Mouse (Mus musculus): ENCODE data around the gene Krt7.

Krt7 gene

DNA sequence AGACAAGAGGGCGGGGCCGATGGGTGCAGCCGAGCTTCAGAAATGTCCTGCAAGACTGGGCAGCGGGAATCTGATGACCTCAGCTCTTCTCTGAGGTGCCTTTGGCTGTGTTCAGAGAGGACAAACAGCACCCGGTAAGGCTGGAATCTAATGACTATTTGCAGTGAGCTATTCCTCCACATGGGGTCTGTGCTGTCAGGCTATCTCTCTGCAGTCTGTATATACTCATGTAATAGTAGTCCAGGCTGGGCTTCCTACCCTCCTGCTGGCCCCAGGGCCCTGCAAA lies 34.1 kb upstream of the Krt7 start:
- DNase-seq (ENCODE audit: low spot score in 2 of 2): no peak

DNA sequence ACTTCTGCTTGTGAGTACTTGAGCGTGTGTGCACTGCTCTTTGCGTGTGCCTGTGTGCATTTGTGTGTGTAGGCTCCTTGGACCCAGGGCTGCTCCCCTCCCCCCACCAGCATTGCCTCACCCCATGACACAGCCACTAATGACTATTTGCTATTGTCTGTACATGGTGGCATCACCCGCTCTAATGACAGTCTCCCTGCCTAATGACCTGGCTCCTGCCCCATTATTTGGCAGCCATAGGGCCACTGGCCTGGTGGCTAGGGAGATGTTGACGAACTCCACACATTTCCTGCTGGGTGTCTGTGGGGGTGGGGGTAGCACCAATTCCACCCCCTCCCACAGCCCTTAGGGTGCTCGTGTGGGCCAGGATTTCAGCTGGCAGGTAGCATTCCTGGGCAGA lies 32.2 kb upstream of the Krt7 start:
- DNase-seq (ENCODE audit: low spot score in 2 of 2): no peak

DNA sequence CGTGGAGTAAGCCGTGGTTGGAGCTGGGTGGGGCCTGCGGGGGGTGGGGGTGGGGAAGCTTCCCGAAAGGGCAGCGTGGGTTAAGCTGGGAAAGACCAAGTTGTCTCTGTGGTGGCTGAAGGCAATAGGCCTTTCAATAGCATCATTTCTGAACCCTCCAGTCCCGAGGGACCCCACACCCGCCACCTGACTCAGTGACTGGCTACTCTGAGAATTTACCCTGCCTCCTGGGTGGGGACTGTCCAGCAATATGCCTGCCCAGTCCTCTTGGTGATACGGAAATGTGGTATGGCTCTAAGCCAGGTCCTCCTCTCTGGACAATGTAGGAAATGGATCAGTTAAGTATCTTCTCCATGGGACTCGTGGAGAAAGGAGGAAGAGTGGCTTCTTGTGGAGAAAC lies 29.1 kb upstream of the Krt7 start:
- DNase-seq (ENCODE audit: low spot score in 2 of 2): no peak

DNA sequence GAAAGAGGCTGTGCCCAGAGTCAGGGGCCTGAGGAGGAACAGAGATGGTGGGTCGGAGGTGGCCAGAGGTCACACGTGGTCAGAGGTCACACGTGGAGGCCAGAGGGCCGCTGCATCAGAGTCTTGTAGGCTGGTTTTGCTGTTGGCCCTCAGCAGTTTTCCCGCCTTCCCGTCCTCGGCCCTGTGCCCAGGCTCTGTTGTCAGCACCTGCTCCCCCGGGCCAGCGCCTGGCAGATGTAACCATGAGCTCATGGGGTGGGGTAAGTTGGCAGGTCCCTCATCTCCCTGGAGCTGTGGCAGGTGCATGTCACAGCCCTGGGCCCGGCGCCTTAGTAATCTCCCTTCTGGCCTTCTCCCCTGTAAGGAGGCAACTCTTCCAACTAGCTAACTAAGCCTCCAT lies 28.0 kb upstream of the Krt7 start:
- DNase-seq (ENCODE audit: low spot score in 2 of 2): no peak

DNA sequence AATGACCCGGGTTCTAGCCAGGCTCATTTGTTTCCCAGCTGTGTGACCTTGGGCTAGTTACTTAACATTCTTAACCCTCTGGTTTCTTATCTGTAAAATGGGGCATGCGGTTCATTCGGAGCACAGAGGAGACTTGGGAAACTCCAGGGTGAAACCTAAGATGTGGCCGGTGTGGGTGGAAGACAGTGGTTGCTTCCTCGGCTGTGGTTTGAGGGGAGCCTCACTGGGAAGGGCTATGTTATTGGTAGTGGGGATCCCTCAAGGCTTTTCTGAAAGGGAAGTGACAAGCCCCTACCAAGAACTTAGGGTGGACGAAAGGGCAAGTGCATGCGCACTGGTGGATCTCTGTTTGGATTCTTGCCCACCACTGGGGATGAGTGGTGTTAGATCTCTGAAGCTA lies 26.2 kb upstream of the Krt7 start:
- DNase-seq (ENCODE audit: low spot score in 2 of 2): no peak

DNA sequence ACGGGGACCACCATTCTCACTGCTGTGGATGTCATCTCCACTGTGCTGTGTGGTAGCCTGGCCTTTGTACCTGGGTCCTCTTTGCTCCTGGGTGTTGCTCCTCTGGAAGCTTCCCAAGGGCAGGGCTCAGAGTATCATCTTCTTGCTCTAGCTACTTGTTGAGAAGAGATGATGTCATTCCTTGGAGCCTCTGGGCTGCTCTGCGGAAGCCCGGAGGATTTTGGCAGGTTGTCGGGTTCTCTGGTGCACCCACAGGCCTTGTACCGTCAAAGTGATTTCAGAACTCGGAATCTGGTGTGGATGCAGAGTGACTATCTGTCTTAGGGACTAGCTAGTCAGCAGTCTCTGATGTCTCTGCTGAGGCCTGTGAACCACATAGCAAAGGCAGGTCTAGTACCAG lies 25.8 kb upstream of the Krt7 start:
- DNase-seq (ENCODE audit: low spot score in 2 of 2): no peak

DNA sequence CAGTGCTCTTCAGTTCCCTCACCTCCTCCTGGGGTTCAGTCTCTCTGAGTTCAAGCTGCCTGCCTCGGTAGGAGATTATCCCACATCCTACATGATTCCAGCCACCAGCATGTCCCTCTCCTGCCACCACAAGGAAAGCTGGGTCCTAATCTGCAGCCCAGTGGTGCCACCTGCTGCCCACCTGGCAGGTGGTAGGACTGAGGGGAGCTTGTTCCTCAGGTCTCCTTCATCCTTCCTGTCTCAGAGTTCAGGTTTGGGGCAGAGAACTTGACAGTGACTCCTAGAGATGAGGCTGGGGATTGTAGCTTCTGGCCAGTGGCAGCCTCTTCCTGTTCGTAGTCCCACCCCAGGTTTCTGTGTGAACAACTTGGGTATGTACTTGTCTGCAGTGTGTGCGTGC lies 23.7 kb upstream of the Krt7 start:
- DNase-seq (ENCODE audit: low spot score in 2 of 2): no peak

DNA sequence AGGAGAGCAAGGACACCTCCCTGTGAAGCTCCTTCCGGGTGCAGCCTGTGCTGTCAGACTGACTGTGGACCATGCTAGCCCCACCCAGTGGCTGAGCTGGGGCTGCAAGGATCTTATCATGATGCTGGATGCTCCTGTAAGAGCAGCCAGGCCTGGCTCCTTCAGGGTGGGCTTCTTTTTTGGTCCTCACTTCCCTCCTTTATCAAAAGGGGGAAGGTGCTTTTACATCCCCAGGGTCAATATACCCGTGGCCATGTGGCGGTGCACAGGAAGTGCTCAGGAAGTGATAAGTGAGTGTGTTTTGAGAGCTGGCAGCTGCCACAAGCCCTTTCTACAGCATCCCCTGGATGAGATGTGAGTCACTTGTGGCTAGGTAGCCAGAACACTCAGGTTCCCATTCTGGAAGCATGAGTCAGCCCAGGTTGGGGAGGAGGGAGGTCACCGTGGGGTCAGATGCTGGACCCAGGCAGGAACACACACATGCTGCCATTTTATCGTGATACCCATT lies 22.8 kb upstream of the Krt7 start:
- DNase-seq (ENCODE audit: low spot score in 2 of 2): no peak

DNA sequence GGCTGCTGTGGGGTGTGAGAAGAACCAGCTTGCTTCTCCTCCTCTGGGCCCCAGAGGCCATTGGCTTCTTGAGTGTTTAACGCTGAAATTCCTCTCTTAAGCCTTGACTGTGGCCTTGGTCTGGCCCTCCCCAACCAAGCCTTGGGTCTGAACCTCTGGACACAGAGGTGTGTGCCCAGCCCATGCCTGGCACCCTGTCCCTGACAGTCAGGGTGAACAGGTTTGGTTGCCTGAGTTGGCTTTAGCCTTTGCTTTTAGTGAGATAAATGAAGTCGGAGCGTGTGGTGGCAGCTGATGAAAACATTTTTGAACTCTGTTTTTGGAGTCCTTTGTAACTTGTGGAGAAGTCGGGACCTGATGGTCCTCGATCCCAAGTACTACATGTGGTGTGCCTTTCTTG lies 20.6 kb upstream of the Krt7 start:
- DNase-seq (ENCODE audit: low spot score in 2 of 2): no peak

DNA sequence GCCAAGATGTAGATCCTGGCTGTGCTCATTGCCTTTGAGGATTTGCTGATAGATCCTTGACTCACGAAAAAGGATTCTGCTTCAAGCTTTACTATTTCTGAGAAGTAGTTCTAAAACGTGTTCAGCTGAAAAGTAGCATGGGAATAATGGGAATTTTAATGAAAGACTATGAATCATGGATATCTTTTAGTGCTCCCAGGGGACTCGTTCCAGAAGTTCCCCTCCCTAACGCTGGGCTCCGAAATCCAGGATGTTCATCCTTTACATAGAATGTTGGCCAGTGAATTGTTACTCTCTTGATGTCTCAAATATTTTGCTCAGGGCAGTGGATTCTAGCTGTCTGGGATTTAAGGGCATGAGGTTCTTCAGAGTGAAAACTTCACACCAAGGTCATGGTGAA lies 18.6 kb upstream of the Krt7 start:
- DNase-seq (ENCODE audit: low spot score in 2 of 2): no peak

DNA sequence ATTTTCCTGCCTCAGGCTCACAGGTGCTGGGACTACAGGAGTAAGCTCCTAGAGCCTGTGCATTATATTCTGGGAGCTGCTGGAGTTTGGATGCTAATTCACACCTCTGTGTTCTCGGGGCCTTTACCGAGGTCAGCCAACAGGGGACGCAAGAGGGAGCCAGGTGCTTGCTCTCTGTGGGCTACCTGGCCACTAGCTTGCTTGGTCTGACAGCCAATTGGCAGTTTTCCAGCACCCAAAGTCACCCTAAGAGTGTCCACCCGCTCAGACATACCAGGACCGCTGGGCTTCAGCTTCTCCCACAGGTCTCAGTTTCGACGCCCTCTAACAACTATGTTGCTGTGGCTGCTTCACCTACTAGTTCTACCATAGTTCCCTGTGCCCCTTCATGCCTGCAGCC lies 15.9 kb upstream of the Krt7 start:
- DNase-seq (ENCODE audit: low spot score in 2 of 2): no peak

DNA sequence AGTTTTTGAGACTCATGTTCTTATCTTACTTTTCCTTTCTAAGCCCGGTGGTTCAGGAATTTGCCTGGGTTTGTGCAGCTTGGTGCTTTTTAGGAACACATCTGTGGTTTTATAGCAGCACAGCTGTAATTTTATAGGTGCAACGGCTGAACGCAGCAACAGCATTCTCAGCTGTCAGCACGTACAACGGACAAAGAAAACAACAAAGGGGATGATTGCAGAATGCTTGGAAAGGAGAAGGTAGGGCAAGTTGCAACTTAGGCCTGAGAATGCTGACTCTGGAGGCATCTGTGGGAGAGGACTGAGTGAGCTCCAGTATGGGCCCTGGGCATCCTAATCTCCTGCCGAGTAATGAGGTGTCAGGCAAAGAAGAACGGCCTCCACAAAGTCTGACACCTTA lies 14.4 kb upstream of the Krt7 start:
- DNase-seq (ENCODE audit: low spot score in 2 of 2): no peak

DNA sequence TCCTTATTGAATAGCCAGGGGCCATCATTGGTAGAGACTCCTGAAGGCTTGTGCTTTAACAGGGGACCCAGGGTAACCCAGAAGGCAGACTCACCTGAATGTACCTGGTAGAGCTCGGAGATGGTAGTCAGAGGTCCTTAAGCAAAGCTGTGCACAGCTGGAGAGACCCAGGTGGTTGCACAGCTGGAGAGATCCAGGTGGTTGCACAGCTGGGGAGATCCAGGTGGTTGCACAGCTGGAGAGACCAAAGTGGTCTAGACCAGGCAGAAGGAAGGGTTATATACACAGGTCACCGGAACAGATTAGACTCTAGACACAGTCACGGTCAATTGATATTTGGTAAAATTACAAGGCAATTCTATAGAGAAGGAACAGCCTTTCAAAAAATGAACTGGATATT lies 13.9 kb upstream of the Krt7 start:
- no peak for DNase-seq (ENCODE audit: low spot score in 2 of 2)

DNA sequence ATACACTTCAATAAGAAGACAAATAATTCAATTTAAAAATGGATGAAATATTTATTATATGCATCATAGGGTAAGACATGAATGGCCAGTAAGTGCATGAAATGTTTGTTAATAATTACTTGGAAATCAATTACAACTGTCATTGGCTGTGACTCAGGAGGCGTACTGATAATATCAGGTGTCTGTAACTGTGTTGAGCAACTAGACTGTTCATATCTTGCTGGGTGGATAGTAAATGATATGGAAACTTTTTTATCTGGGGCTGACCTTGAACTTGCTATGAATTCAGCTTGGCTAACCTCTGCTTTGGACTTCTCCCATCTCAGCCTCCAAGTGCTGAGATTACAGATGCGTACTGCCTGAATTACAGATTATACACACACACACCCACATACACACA lies 13.2 kb upstream of the Krt7 start:
- no peak for DNase-seq (ENCODE audit: low spot score in 2 of 2)

DNA sequence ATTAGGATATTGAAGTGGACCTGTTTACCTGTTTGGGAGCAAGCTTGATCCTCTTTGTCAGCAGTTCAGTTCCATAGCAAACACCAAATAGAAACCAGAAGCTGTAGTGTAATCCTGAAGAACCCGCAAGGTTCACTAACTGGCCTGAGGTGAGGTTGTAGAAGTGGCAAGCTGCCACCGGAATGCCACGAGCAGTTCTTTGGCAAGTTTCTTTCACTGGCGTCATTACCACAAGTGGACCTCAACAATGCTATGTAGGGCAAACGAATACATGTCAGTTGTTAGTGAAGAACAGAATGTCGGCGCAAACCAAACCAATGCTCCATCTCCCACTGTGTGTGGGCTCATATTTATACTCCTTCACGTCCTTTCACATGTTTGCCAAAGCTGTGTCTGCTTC lies 12.6 kb upstream of the Krt7 start:
- no peak for DNase-seq (ENCODE audit: low spot score in 2 of 2)

DNA sequence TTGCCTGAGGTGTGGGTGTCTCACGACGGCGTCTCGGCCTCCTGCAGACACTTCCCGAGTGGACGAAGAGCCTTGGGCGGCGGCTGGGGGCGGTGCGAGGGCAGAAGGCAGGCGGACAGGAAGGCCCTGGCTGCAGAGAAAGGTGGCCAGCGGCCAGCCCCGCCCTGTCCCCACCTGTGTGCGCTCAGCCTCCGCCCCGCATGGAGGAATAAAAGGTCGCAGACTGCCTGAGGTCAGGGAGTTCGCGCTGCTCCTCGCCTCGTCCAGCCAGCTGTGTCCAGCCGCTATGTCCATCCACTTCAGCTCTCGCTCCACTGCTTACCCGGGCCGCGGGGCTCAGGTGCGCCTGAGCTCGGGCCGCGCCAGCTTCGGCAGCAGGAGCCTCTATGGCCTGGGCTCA lies 1.3 kb downstream of the Krt7 start:
- no peak for DNase-seq (ENCODE audit: low spot score in 2 of 2)

DNA sequence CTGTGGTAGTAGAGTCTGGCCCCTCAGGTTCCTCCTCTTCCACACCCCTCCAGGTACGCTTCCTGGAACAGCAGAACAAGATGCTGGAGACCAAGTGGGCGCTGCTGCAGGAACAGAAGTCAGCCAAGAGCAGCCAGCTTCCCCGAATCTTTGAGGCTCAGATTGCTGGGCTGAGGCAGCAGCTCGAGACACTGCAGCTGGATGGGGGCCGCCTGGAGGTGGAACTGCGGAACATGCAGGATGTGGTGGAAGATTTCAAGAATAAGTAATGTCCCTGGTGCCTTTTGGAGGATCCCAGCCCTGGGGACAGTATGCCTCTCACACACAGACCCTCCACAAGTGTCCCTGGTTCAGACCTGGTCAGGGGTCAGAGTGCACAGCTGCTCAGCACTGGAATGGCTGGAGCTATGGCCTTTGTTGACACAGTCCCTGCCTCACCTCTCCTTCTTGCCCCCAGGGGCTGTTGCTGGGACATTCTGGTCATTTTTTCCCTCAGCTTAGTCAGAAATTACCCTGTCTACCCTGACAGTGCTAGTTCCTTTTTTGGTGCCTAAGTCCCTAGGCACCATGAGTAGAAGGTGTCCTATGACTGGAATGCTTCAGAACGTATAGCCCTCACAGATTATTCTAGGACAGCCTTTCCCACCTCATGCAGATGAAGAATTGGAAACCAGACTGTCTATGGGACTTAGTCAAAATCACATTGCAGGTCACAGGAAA lies 3.2 kb downstream of the Krt7 start:
- DNase-seq (ENCODE audit: low spot score in 2 of 2): no peak

DNA sequence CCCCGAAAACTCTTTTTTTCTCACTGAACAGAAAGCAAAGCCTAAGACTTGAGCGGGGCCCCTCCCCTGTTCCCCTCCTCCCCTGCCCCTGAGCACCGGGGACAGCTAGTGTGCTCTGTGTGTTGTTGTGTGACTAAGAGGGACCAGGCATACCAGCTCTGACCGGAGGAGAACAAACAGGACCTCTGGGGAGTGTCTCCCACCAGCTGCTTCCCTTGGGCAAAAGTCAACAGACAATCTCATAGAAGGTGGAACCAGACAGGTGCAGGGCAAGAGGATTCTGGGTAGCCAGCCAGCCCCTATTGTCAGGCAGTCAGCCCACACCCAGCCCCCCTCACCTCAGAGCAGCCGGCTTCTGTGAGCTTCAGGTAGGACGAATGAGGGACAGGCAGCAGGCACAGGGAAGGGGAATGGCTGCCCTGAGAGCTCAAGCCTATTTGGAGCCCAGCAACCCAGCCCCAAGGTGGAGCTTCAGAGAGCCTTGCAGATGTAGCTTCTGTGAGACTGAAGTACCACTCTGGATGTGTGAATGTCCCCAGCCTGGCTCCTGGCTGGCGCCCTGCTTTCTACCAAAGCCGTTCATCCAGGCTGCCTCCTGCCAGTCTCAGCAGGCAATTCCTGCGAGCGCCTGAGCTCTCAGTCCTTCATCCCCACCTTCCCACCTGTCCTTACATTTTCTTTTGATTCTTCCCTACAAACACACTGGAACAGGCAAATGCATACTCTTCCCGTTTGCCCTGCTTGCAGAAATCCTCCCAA lies 4.1 kb downstream of the Krt7 start:
- no peak for DNase-seq (ENCODE audit: low spot score in 2 of 2)

DNA sequence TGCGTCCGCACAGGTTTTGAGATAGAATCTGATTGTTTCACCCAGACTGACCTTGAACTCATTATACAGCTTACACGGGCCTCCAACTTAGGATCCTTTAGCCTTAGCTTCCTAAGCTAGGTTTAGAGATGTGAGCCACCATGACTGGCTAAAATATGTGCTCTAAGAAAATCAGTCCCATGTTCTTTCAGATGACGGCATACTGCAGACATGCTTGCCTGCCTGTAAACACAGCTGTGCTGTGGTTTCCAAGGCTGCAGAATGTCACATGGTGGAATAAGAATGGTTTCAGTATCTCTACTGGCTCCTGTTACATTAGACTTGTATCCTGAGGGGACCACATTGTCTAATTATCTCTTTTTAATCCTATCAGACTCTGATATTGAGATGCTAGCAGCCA lies 8.1 kb downstream of the Krt7 start:
- DNase-seq (ENCODE audit: low spot score in 2 of 2): no peak

DNA sequence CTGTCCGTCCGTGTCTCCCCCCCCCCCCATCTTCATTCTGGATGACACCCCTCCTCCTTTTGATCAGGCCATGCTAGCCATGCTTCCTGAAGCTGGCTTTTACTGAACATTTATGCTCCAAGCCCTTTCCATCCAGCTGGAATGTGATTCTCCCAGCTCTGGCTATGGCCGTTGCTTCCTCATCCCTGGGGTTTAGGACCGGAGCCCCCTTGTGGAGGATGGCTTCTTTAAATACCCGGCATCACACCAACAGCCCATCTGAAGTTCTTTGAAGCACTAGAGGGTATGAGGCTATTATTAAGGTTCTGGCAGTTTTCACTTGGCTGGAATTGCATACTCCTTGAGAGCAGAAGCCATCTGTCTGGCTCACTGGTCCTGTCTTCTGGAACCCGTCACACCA lies 10.1 kb downstream of the Krt7 start:
- no peak for DNase-seq (ENCODE audit: low spot score in 2 of 2)

DNA sequence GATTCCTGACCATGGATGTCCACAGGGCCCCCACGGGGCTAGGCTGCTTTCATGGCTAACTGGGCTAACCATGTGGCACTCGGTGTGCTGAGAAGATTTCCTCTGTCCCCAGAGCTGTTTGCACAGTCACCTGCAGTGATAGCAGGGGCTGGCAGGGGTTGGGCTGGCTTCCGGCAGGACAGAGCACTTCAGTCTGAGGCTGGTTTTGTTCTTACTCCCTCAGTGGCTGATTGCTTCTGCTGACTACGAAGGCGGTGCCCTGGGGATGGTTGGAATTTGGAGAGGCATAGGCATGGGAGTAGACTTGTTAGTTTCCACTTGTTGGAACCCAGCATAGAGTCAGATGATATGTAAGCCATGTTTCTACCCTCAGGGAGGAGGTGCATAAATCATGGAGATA lies 14.1 kb downstream of the Krt7 start:
- DNase-seq (ENCODE audit: low spot score in 2 of 2): no peak

DNA sequence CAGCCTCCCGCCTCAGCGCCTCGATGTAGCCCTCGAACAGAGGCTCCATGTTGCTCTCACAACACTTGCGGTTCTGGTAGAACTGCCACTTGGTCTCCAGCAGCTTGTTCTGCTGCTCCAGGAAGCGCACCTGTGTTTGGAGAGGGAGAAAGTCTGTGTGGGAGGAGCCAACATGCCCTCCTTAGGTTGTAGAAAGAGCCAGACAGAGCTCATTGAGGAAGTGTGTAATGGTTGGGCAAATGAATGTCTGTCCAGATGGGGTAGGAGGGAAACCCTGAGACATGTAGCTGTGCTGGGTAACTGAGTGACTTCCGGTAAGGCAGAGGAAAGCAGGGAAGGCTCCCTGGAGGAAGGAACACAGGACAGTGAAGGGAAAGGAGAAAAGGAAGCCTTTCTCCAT lies 25.8 kb downstream of the Krt7 start:
- no peak for DNase-seq (ENCODE audit: low spot score in 2 of 2)

DNA sequence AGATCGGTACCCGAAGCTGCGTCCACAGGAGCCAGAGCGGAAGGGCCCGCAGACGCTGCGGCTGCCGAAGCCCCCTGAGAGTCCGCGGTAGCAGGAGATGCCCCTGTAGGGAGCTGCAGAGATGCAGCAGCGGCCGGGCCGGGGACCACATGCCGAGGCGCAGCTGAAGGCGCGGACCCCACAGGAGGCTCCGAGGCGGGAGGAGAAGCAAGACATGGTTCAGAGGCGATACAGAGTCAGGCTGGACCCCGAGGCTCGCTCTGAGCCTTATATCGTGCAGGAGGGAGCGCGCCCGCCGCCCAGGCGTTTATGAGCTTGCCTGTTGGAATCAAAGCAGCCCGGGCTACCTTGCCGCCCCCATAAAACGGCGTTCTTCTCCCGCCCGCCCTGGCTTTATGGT lies 27.7 kb downstream of the Krt7 start, which contains the start of gene Krt87:
Gene Krt87, minus strand, starts transcription at position 250 of the 400 bp plus-strand sequence.
- no peak for DNase-seq (ENCODE audit: low spot score in 2 of 2)

DNA sequence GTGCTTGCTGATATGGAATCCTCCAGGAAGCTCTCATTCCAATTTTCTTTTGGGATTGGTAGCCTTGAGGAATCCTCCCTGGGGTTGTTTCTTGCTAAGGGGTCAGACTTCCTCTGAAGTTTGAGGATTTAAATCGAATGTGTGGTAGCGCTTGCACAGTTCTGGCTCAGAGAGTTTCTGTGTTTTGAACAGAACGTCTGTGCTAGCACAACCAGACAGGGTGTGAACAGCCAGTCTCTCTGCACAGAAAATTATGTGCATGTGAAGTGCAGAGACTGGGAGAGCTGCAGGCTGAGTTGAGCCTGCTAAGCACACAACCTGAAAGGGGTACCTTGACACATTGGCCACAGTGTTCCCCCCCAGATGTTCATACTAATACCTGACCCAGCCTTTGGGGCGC lies 30.0 kb downstream of the Krt7 start:
- no peak for DNase-seq (ENCODE audit: low spot score in 2 of 2)
